Mouse (Mus musculus): ENCODE results near the gene 1810009A15Rik. TPM values are rescaled to one million over a fixed set of nuclear protein-coding genes. Genes with fewer than 3 reads are reported as not detected.

The 1810009A15Rik gene
- 9.6 and 10.3 TPM in 2 replicates for polyA plus RNA-seq (2012; rRNA removed; ENCODE audit: low replicate concordance)

GRCm38 (mm10) chr19:8888511-8889385 is at the start of gene 1810009A15Rik, which contains the start of gene Gm49416:
Gene 1810009A15Rik (plus strand): TSS chr19:8888853.
Gene Gm49416 (plus strand): TSS chr19:8888926.

GRCm38 (mm10) chr19:8839103-8839907 is 49.3 kb upstream of the 1810009A15Rik start, which contains the start of gene Gng3:
Gene Gng3 (minus strand): TSS chr19:8839194.

GRCm38 (mm10) chr19:8850402-8850901 is 38.2 kb upstream of the 1810009A15Rik start, which contains the start of gene Lrrn4cl:
Gene Lrrn4cl (plus strand): TSS chr19:8850768.

GRCm38 (mm10) chr19:8871267-8872186 is 17.1 kb upstream of the 1810009A15Rik start, which contains the start of gene Ubxn1:
Gene Ubxn1 (plus strand): TSS chr19:8871496.

GRCm38 (mm10) chr19:8880311-8881033 is 8.2 kb upstream of the 1810009A15Rik start, which contains the start of gene Uqcc3:
Gene Uqcc3 (minus strand): TSS chr19:8880923.

GRCm38 (mm10) chr19:8883616-8884015 is 5.0 kb upstream of the 1810009A15Rik start, which contains the start of the genes Lbhd1 and Gm49403:
Gene Lbhd1 (plus strand): TSS chr19:8883732.
Gene Gm49403 (plus strand): TSS chr19:8883930.

GRCm38 (mm10) chr19:8892829-8893766 is 4.4 kb downstream of the 1810009A15Rik start, which contains the start of gene Ints5:
Gene Ints5 (plus strand): TSS chr19:8893005.

GRCm38 (mm10) chr19:8897865-8898495 is 9.3 kb downstream of the 1810009A15Rik start, which contains the start of gene Ganab:
Gene Ganab (plus strand): TSS chr19:8898071.

GRCm38 (mm10) chr19:8920073-8920736 is 31.6 kb downstream of the 1810009A15Rik start, which contains the start of gene B3gat3:
Gene B3gat3 (plus strand): TSS chr19:8920374.

GRCm38 (mm10) chr19:8929224-8930088 is 40.8 kb downstream of the 1810009A15Rik start, which contains the start of the genes Rom1 and Eml3:
Gene Rom1 (minus strand): TSS chr19:8929356.
Gene Eml3 (plus strand): TSS chr19:8929552.

Other genes with a start within 250 kb of the 1810009A15Rik start
- 3.0 and 3.4 TPM in 2 replicates for gene Chrm1, start 225.1 kb upstream of the 1810009A15Rik start, polyA plus RNA-seq (2012; rRNA removed; ENCODE audit: low replicate concordance)
- gene Slc3a2, start 165.5 kb upstream of the 1810009A15Rik start, polyA plus RNA-seq (2012; rRNA removed; ENCODE audit: low replicate concordance): 156 and 200 TPM in 2 replicates
- gene Wdr74, start 153.0 kb upstream of the 1810009A15Rik start, polyA plus RNA-seq (2012; rRNA removed; ENCODE audit: low replicate concordance): 25.6 and 42.9 TPM in 2 replicates
- not detected in 2 replicates for gene 1700092M07Rik, start 148.1 kb upstream of the 1810009A15Rik start, polyA plus RNA-seq (2012; rRNA removed; ENCODE audit: low replicate concordance)
- gene Stx5a, start 147.4 kb upstream of the 1810009A15Rik start, polyA plus RNA-seq (2012; rRNA removed; ENCODE audit: low replicate concordance): 73.4 and 84.9 TPM in 2 replicates
- gene Nxf1, start 131.8 kb upstream of the 1810009A15Rik start, polyA plus RNA-seq (2012; rRNA removed; ENCODE audit: low replicate concordance): 75.3 and 140 TPM in 2 replicates
- 300 and 304 TPM in 2 replicates for gene Tmem223, start 117.9 kb upstream of the 1810009A15Rik start, polyA plus RNA-seq (2012; rRNA removed; ENCODE audit: low replicate concordance)
- 133 and 165 TPM in 2 replicates for gene Tmem179b, start 114.4 kb upstream of the 1810009A15Rik start, polyA plus RNA-seq (2012; rRNA removed; ENCODE audit: low replicate concordance)
- gene Taf6l, start 102.4 kb upstream of the 1810009A15Rik start, polyA plus RNA-seq (2012; rRNA removed; ENCODE audit: low replicate concordance): 15.2 and 17.4 TPM in 2 replicates
- 30.3 and 61.5 TPM in 2 replicates for gene Polr2g, start 90.3 kb upstream of the 1810009A15Rik start, polyA plus RNA-seq (2012; rRNA removed; ENCODE audit: low replicate concordance)
- gene Zbtb3, start 86.3 kb upstream of the 1810009A15Rik start, polyA plus RNA-seq (2012; rRNA removed; ENCODE audit: low replicate concordance): 2.4 and 3.2 TPM in 2 replicates
- 10.7 and 20.5 TPM in 2 replicates for gene Ttc9c, start 69.5 kb upstream of the 1810009A15Rik start, polyA plus RNA-seq (2012; rRNA removed; ENCODE audit: low replicate concordance)
- 13.8 and 14.4 TPM in 2 replicates for gene Hnrnpul2, start 68.8 kb upstream of the 1810009A15Rik start, polyA plus RNA-seq (2012; rRNA removed; ENCODE audit: low replicate concordance)
- not detected in 2 replicates for gene AC129217.1, start 59.1 kb upstream of the 1810009A15Rik start, polyA plus RNA-seq (2012; rRNA removed; ENCODE audit: low replicate concordance)
- 568 and 621 TPM in 2 replicates for gene Bscl2, start 51.4 kb upstream of the 1810009A15Rik start, polyA plus RNA-seq (2012; rRNA removed; ENCODE audit: low replicate concordance)
- gene Gng3, start 49.7 kb upstream of the 1810009A15Rik start, polyA plus RNA-seq (2012; rRNA removed; ENCODE audit: low replicate concordance): 0.34 and 0.65 TPM in 2 replicates
- gene Lrrn4cl, start 38.1 kb upstream of the 1810009A15Rik start, polyA plus RNA-seq (2012; rRNA removed; ENCODE audit: low replicate concordance): 14.0 and 20.9 TPM in 2 replicates
- gene Ubxn1, start 17.4 kb upstream of the 1810009A15Rik start, polyA plus RNA-seq (2012; rRNA removed; ENCODE audit: low replicate concordance): 98.5 and 113 TPM in 2 replicates
- 24.0 and 25.0 TPM in 2 replicates for gene Uqcc3, start 7.9 kb upstream of the 1810009A15Rik start, polyA plus RNA-seq (2012; rRNA removed; ENCODE audit: low replicate concordance)
- 1.1 and 3.0 TPM in 2 replicates for gene Lbhd1, start 5.1 kb upstream of the 1810009A15Rik start, polyA plus RNA-seq (2012; rRNA removed; ENCODE audit: low replicate concordance)
- gene Gm49403, start 4.9 kb upstream of the 1810009A15Rik start, polyA plus RNA-seq (2012; rRNA removed; ENCODE audit: low replicate concordance): not detected in 2 replicates
- not detected in 2 replicates for gene Gm49416, start 73 bp downstream of the 1810009A15Rik start, polyA plus RNA-seq (2012; rRNA removed; ENCODE audit: low replicate concordance)
- gene Ints5, start 4.2 kb downstream of the 1810009A15Rik start, polyA plus RNA-seq (2012; rRNA removed; ENCODE audit: low replicate concordance): 28.9 and 29.0 TPM in 2 replicates
- gene Ganab, start 9.2 kb downstream of the 1810009A15Rik start, polyA plus RNA-seq (2012; rRNA removed; ENCODE audit: low replicate concordance): 97.1 and 165 TPM in 2 replicates
- gene B3gat3, start 31.5 kb downstream of the 1810009A15Rik start, polyA plus RNA-seq (2012; rRNA removed; ENCODE audit: low replicate concordance): 79.0 and 149 TPM in 2 replicates
- gene Rom1, start 40.5 kb downstream of the 1810009A15Rik start, polyA plus RNA-seq (2012; rRNA removed; ENCODE audit: low replicate concordance): 15.7 and 17.6 TPM in 2 replicates
- 70.7 and 78.1 TPM in 2 replicates for gene Eml3, start 40.7 kb downstream of the 1810009A15Rik start, polyA plus RNA-seq (2012; rRNA removed; ENCODE audit: low replicate concordance)
- 17.1 and 24.8 TPM in 2 replicates for gene Mta2, start 53.0 kb downstream of the 1810009A15Rik start, polyA plus RNA-seq (2012; rRNA removed; ENCODE audit: low replicate concordance)
- gene Tut1, start 65.0 kb downstream of the 1810009A15Rik start, polyA plus RNA-seq (2012; rRNA removed; ENCODE audit: low replicate concordance): 20.2 and 22.1 TPM in 2 replicates
- 173 and 301 TPM in 2 replicates for gene Eef1g, start 78.2 kb downstream of the 1810009A15Rik start, polyA plus RNA-seq (2012; rRNA removed; ENCODE audit: low replicate concordance)
- gene Ahnak, start 100.4 kb downstream of the 1810009A15Rik start, polyA plus RNA-seq (2012; rRNA removed; ENCODE audit: low replicate concordance): 27.4 and 46.3 TPM in 2 replicates
- gene Scgb1a1, start 199.1 kb downstream of the 1810009A15Rik start, polyA plus RNA-seq (2012; rRNA removed; ENCODE audit: low replicate concordance): 32.8 and 35.9 TPM in 2 replicates
- gene Asrgl1, start 246.8 kb downstream of the 1810009A15Rik start, polyA plus RNA-seq (2012; rRNA removed; ENCODE audit: low replicate concordance): 2.2 and 3.0 TPM in 2 replicates

All from mammary gland, adult 2 months (tissue).